Mouse (Mus musculus) liver, adult 2 months (tissue): ENCODE data around the gene Esrra.

ENCODE experiments used
- CTCF ChIP-seq: fragments of 200-500 bp; IDR thresholded peaks from 2 replicates; pipeline ENCODE4 v1.5.1; 2011; ENCODE audit warnings: low read depth, low read length, control low read depth
- POLR2A ChIP-seq: fragments of 200-500 bp; IDR thresholded peaks from 2 replicates; pipeline ENCODE4 v1.6.1; 2011; ENCODE audit warnings: low read length, control low read depth; ENCODE audit not compliant: insufficient read depth; ENCODE audit errors: extremely low read depth

GRCm38 (mm10) chr19:6920741-6921636 lies 624 bp downstream of the Esrra start:
- no peak for TF ChIP-seq CTCF
- TF ChIP-seq POLR2A: 0 out of 2 replicates have a peak, but pooled peaks have one; percentile 42
